Mouse (Mus musculus): ENCODE data around the gene Lrrk1. TPM values are rescaled to one million over a fixed set of nuclear protein-coding genes. Genes with fewer than 3 reads are reported as not detected.

Lrrk1 gene
- total RNA-seq, 4 experiments from 2014 or later: 3.6 to 6.0 (median 5.2) TPM

DNA sequence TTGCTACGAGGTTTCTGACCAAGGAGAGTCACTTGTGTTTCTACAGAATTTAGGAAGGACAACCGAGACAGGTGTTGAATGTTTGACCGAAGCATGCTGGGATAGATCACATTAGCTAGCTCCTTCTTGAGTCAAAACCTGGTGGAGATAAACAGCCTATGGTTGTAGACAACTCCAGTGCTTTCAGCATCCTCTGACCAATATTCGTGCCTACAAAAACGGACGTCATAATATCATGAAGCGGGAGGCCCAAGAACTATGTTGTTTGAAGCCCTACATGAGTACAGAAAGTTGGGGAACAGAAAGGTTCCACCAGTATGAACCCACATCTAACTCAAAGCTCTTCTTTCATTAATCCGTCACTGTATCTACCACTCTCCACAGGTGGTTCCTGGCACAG lies 3.3 kb downstream of the Lrrk1 start:
- DNase-seq (ENCODE audit: low spot score in 2 of 2): no peak

DNA sequence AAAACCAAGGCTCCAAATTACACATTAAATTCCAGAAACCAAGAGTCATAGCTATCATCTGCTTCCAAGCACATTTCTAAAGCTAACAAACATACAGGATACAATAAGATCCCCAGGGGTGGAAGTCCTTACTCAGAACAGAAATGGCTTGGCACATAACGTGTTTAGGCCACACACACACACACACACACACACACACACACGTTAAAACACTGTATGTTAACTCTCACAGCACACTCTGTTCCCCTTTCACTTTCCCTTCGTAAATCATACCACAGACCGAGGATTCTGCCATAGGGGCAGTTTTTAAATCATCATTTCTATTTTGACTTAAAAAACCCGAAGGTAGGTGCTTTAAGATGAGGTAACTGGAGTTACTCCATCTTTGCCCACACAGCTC lies 3.9 kb downstream of the Lrrk1 start:
- no peak for DNase-seq (ENCODE audit: low spot score in 2 of 2)

DNA sequence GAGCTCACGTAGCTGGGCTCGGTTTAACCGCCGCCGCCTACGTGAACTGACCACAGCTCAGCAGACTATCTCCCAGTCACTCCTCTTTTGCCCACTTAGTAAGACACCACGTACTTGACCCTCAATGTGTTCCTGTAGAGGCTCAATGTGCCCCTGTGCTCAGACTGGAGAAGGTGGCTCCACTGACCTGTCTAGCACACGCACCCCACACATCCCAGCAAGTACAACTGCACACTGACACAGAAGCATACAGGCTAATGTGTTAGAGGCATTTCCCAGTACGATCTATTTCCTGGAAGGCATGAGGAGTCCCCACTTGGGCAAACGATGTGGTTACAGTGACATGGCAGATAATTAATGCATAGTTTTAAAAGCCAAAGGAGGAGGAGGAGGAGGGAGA lies 11.6 kb downstream of the Lrrk1 start:
- DNase-seq (ENCODE audit: low spot score in 2 of 2): no peak

DNA sequence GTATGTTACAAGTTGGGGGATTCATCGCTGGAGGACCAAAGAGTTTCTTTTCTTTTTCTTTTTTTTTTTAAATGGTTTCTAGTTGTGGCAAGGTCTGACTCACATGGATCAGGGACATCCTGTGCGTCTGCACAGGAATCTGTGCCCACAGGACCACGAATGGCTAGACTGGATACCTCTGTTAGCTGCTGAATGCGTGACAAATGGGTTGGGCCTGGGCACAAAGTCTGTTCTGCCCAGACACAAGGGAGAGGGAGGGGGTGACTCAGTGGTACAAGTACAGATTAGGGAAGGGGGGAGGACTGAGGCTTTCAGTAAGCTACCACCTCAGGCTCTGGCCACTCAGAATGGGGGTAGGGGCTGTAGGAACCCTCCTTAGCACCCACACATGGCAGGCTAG lies 12.4 kb downstream of the Lrrk1 start:
- no peak for DNase-seq (ENCODE audit: low spot score in 2 of 2)

DNA sequence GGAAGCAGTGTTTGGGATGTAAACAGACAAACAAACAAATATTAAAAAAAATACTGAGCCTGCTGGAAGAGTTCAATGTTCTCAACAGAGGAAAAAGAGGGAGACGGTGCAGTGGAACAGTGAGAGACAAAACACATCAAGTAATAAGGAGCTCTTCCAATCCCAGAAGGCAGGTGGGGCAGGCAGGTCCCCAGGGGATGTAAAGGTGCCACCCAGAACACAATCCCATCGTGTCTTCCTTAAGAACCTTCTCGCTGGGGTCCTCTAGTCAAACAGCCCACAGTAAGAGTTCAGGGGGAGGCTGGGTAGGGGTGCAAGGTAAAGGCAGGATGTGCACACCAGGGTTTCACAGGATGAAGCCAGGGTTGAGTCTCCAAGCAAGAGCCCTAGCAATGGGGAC lies 14.8 kb downstream of the Lrrk1 start:
- DNase-seq (ENCODE audit: low spot score in 2 of 2): no peak

DNA sequence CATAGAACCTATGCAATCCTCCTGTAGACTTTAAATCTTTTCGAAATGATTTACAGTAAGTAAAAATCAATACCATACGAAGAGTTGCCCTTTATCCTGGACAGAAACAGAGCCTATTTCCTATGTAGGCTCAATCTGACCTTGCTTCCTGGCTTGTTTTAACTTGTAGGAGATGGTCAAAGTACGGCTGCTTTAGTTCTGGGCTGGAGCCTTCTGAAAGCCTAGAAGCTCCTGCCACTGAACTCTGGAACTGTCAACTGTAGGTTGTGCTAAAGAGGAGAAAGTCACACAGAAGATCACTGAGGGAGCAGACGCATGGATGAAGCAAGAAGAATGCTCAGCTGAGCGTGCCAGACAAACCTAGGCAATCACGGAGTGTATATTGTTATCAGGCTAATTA lies 17.2 kb downstream of the Lrrk1 start:
- no peak for DNase-seq (ENCODE audit: low spot score in 2 of 2)

DNA sequence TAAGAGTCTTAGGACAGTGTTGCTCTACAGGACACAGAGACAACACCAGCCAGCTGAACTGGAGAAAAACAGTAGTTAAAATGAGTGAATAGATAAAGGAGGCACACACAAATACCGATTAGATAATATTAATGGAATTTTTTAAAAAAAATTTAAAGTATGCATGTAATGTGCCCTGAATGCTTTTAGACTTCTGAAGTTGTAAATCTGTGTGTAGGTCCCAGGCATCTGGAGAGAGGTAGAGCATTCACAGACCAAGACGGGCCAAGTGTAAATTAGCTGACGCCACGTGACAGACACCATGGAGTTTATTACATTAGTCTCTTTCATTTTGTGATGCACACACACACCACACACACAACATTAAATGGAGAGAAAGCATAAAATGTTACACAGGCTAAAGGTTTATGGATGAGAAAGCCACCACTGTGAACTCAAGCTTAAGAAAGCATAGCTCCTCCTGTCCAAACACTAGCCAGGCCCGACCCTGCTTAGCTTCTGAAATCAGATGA lies 18.2 kb downstream of the Lrrk1 start:
- DNase-seq (ENCODE audit: low spot score in 2 of 2): no peak

DNA sequence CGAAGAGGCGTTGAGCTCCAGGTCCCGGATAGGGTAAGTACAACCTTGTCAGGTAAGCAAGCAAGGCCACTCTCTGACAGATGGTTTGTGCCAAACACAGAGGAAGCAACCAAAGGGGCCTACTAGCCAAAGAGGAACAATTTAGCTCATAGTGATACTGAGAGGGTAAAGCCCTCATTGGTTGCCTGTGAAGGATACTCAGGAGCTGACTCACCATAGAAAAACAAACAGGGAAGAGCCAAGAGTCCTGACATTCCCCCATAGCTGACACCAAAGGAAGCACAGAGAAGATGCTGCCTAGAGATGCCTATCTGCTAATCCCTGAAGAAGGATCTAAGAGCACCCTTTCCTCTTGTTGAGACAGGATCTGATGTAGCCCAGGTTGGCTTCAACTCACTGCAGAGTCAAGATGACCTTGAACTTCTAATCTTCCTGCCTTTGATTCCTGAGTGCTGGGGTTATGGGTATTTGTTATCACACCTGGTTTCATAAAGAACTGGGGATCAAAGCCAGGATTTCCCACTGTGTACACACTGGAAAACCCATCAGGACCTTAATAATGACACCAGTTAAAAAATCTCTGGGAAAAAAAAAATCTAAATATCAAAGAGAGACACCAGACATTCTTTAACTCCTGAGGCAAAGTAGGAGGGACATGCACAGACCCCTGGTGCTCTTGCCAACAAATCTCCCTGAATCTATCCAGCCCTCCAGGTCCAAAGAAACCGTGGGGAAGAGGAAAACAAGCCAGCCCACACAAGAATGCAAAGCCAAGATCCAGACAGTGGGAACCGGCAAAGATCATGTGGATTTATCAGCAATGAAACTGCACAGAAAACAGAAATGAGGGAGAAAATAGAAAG lies 18.8 kb downstream of the Lrrk1 start:
- no peak for DNase-seq (ENCODE audit: low spot score in 2 of 2)

DNA sequence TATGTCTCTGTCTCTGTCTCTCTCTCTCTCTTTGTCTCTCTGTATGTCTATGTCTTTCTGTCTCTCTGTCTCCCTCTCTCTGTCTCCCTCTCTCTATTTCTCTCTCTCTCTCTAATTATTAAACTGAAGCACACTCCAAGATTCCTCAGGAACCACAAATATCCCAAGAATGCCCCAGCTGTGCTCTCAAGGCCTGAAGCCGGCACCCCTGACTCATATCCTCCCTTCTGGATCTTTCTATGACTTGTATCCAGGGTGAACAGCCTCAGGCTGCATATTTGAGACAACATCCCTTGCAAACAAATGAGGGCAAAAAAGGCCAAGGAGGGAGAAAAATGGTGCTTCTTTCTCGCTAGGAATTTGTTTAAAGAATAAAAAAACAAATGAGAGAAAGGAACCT lies 22.2 kb downstream of the Lrrk1 start, which contains the start of gene Gm10974:
Gene Gm10974 (plus strand): TSS at position 2 of the 400 bp plus-strand sequence.
- DNase-seq (ENCODE audit: low spot score in 2 of 2): no peak

DNA sequence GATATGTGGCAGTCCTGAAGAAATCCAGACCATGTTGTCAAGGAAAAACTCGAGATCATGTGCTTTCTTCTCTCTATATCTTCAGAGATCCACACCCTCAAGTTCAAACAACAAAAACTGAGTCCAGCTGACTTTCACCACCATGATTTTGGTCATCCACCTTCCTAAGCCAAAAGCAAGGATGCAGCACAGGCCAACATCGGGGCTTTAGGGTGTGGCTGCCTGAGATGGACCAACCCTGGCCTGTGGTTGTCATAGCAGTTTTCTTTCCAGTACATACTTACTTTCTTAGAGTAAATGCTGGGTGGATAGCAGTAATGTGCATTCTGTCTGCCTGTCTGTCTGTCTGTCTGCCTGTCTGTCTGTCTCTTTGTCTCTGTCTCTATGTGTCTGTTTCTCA lies 22.7 kb downstream of the Lrrk1 start:
- DNase-seq (ENCODE audit: low spot score in 2 of 2): no peak

DNA sequence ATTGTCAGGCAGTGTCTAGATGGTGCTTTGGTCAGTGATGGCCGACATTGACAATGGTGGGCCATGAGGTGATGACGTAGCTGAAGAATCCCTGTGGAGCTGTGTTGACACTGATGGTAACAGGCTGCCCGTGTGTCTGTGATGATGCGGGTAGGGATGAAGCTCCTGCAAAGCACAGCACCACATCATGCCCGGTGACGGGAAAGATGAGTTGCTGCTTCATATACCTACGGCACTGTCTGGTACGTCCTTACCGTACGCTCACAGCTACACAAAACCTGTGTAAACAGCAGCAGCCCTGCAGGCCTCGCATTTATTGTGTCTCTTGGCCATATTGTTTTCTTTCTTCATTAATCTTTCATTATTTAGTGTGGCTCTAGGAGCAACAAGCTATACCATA lies 23.7 kb downstream of the Lrrk1 start:
- DNase-seq (ENCODE audit: low spot score in 2 of 2): no peak

DNA sequence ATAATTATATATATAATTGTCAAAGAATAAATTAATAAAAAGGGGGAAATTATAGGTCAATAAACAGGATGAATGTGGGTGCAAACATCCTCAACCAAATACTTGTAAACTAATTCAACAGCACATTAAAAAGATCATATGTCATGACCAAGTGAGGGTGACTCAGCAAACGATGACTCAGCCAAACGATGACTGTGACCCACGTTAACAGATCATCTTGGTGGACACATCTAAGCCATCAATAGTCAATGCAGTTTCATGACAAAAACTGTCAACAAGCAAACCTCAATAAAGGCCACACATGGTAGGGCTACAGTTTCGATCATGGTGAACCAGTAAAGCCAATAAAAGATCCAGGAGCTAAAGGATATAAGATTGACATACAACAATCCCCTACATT lies 29.1 kb downstream of the Lrrk1 start:
- DNase-seq (ENCODE audit: low spot score in 2 of 2): no peak

DNA sequence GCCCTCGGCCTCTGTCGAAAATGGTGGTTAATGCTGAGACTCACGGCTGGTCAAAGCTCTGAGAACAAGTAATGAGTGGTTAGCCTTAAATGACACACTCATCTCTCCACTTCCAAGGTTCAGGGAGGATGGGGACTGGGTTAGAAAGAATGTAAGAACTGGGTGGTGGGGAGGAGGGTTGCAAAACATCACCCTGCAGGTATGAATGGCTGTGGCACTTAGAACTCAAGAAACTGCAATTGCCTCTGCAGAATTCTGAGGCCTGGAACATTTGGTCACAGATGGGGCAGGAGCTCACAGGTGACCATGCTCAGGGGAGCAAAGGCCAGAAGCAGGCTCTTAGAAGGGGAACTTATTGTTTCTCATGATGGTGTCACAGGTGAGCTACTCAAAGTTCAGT lies 29.7 kb downstream of the Lrrk1 start:
- no peak for DNase-seq (ENCODE audit: low spot score in 2 of 2)

DNA sequence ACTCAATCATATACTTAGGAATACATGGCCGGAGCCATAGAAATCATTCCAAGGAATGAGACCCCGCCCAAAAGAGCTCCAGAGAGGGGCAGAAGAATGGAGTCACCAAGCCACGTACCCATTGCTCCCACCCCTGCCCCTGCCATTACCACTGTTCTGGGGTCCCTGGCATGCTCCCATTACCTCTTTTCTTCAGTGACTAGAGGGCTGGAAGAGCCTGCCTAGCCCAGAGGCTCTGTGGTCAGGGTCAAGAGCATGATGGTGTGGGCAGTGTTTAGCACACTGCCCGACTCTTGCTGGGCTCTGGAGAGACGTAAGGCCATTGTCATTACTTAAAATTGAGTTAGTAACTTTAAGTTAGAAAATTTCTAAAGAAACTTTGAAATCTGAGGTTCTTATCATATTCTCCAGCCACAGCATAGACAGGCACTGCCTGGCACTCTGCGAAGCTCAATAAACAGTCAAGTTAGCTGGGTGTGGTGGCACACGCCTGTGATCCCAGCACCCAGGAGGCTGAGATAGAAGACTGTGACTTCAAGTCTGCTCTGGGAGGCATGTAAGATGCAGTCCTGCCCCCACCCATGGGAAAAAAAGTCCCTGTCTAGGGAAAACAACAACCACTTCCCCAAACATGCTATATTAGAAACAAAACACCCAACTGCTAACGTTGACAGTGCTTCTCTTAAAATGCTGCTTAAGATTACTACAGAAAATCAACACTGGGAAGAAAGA lies 32.2 kb downstream of the Lrrk1 start:
- DNase-seq (ENCODE audit: low spot score in 2 of 2): no peak

DNA sequence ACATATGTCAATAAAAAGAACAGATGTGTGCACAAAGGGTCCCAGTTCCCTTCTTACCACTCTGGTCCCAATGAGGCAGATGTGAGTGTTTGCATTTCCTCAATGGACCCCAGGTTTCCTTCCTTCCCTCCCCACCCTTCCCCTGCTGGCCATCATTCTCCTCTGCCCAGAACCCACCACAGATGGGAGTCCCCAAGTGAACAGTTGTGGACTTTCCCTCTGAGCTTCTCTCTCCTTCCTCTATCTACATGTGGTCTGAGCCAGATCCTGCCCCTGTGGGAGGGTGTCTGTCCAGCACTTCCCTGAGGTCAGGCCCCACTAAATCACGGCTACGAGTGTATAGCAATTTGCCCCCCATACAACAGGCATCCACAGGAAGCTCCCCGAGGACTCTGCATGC lies 33.2 kb downstream of the Lrrk1 start:
- no peak for DNase-seq (ENCODE audit: low spot score in 2 of 2)

DNA sequence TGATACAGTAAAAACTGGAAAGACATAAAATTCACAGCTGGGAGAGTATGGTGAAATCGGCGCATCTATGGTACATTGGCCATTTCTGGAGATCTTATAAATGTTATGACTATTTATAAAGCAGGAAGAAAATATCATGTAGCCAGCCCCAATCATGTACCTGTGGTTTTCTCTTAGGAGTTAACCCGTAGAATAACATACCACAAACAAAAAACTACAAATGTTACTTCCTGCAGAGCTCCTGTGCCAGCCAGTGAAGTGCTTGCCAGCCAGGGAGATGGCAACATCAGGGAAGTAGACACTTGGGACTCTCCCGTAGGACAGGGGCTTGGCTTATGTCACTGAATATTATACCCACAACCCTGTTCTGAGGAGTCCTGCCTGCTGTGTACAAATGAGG lies 37.1 kb downstream of the Lrrk1 start:
- no peak for DNase-seq (ENCODE audit: low spot score in 2 of 2)

DNA sequence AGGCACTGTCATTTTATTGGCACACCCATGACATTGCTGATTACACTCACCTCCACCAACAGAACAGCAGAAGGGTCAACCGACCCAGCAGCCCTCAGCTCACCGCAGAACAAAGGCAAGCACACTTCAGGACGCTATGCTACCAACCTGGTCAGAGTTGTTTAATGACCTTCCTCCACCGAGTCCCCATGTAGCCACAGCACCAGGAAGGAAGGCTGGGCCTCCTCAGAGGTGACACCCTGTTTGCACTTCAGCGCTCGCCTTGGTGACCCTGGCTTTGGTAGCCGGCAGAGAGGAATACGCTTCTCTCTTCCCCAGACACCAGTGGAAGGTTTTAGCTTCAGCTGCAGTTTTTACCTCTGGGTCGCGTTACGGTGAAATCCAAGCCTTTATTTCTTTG lies 38.5 kb downstream of the Lrrk1 start:
- DNase-seq (ENCODE audit: low spot score in 2 of 2): no peak

DNA sequence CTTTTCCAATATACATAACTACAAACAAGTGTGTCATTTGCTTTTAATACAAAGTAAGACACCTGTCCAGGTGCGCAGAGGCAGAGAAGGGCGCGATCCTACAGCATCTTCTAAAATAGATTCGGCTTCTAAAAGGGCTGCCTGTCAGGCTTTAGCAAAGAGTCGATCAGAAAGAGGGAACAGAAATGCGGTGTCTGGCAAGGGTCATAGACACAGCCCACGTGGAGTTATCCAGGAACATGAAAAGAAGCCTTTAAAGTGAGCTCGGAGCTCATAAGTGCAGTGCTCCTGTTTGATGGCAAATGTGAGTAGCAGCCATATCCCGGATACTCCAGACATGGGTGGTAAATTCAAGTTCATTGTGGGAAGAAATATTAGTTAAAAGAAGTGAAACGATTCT lies 39.6 kb downstream of the Lrrk1 start:
- DNase-seq (ENCODE audit: low spot score in 2 of 2): no peak

DNA sequence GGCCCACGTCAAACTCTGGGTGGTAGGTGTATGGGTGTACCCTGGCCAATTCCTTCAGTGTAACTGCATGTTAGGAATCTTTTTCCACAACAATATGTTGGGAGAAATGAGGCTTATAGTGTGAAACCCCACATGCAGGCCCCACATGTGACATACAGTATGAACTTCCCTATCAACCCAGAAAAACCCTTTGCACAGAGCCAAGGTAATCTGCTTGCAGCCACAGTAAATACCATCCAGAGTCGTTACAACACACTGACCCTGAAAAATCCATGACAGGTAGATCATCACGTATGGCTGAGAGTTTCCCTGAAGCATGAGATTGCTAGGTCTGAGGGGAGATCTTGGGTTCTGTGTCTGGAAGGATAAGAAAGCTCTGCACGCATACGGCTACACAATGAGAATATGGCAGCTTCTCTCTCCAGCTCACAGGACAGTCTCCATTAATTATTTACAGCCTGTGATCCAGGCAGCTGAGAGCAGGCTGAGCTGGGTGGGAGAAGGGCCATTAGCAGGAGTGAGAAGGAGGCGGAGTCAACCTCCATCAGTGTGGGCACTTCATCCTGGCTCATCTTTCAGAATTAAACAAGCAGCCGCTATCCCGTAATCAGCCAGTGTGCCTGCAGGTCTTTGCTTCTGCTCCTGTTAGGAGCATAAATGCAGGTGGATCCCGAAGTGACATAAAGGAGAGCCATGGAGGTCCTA lies 41.0 kb downstream of the Lrrk1 start:
- DNase-seq (ENCODE audit: low spot score in 2 of 2): no peak

DNA sequence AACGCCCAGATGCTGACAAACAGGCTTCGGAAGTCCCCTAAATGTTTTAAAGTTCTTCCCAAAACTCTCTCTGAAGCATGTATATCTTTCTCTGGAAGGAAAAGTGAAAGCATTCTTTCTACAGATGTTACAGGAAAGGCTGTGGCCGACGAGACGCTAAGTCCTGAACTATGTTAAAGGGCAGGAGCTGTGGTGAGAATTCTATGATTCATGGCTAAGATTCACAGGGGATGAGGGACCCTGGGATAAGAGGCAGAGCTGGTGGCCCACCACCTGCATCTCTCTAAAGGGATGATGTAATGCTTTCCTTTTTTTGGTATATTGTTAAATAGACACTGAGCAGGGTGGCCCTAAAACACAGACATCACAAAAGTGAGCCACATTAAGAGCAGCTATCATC lies 44.8 kb downstream of the Lrrk1 start:
- no peak for DNase-seq (ENCODE audit: low spot score in 2 of 2)

DNA sequence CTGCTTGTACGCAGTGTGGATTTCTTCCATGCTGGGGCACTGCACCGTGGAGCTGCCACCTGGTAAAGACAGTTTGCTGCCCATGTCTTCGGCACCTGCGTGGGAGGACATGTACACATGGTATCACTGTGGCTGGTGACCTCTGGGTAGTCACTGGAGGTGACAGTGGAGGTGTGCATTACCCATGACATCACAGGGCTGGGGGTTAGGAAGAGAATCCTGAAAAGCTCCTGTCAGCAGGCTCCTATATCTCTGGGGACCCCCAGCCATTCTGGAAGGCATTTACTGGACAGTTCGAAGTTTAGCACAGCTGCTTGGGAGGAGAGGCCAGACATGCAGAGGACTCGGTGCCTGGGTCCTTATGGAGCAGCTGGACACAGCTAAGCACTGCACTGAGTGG lies 45.3 kb downstream of the Lrrk1 start:
- DNase-seq (ENCODE audit: low spot score in 2 of 2): no peak

DNA sequence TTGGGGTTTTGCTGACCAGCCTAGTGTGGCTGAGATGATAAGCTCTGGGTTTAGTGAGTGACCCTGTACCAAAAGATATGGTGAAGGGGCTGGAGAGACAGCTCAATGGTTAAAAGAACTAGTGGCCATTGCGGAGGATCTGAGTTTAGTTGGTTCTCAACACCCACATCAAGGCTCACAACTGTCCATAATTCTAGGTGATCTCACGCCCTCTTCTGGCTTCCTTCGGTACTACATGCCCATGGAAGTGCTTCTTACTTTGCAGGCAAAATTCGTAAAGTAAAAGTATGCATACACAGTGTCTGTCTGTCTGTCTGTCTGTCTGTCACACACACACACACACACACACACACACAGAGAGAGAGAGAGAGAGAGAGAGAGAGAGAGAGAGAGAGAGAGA lies 45.8 kb downstream of the Lrrk1 start:
- DNase-seq (ENCODE audit: low spot score in 2 of 2): no peak

All from left cerebral cortex, adult 8-10 months (tissue).